Mouse (Mus musculus) stomach, embryonic 15.5 days (tissue): ENCODE results near the gene Abcd3. TPM values are rescaled to one million over a fixed set of nuclear protein-coding genes. Genes with fewer than 3 reads are reported as not detected.

Source experiments
- ATAC-seq: fragments of 200-750 bp; cut with Nextera tagmentation; 2 replicates; pipeline ENCODE4 v1.8.0; 2017; ENCODE audit warnings: low read depth, moderate number of reproducible peaks, moderate TSS enrichment; ENCODE audit not compliant: insufficient read depth, low FRiP score
- H3K27ac ChIP-seq: fragments of 300-500 bp; sonication (generic); 2 replicates; pipeline ENCODE4 v1.5.1; 2015; ENCODE audit warnings: mild to moderate bottlenecking, inconsistent platforms
- H3K27me3 ChIP-seq: fragments of 300-500 bp; sonication (generic); replicated peaks from 2 replicates; pipeline ENCODE4 v1.6.1; 2015; ENCODE audit warnings: inconsistent platforms
- H3K36me3 ChIP-seq: fragments of 300-500 bp; sonication (generic); 2 replicates; pipeline ENCODE4 v1.6.1; 2015; ENCODE audit warnings: inconsistent platforms
- H3K4me1 ChIP-seq: fragments of 300-500 bp; sonication (generic); 2 replicates; pipeline ENCODE4 v1.6.1; 2015; ENCODE audit warnings: inconsistent platforms
- H3K4me2 ChIP-seq: fragments of 300-500 bp; sonication (generic); 2 replicates; pipeline ENCODE4 v1.6.1; 2015; ENCODE audit warnings: mild to moderate bottlenecking, inconsistent platforms
- H3K4me3 ChIP-seq: fragments of 300-500 bp; sonication (generic); replicated peaks from 2 replicates; pipeline ENCODE4 v1.5.1; 2015; ENCODE audit warnings: inconsistent platforms
- H3K9ac ChIP-seq: fragments of 300-500 bp; sonication (generic); 2 replicates; pipeline ENCODE4 v1.6.1; 2015; ENCODE audit warnings: inconsistent platforms
- H3K9me3 ChIP-seq: fragments of 300-500 bp; sonication (generic); 2 replicates; pipeline ENCODE4 v1.6.1; 2016; ENCODE audit warnings: inconsistent platforms
- WGBS: fragments of 180-500 bp; shearing (Covaris S2); methylation state at CpG from one replicate; pipeline ENCODE4 v1.1.7; 2015; 5-methylcytosine and 5-hydroxymethylcytosine counted together
- polyA plus RNA-seq: library from polyadenylated mRNA; unstranded; fragments of >200 nt; fragmentation: Nextera tagmentation; extraction: Ambion mirVana; gene quantifications from 2 replicates; pipeline ENCODE4 v1.2.1, GENCODE M21; 2015

Gene Abcd3
- polyA plus RNA-seq, 1 experiment from 2014 or later, result 73.9 TPM

DNA sequence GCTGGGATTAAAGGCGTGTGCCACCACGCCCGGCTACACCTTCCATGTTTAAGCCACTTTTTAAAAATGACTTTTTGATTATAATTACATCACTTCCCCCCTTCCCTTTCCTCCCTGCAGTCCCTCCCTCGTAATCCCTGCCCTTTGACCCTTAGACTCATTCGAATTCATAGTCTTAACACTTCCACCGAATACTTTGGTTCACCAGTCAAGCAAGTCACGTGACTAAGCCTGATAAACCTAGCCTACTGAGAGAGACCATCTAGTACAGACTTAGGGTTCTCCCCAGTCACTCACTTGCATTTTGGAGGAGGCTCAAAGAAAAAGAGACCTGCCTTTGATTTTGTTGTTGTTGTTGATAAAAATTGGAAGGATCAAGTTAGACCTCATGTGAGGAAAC is 79.6 kb downstream of the Abcd3 start:
- ATAC-seq, result no peak
- Histone ChIP-seq H3K9me3 (no peaks in the 10 kb centered on the region), H3K9ac (no peak overlapping the region), H3K27ac (peak overlapping the region; percentile 60; the same call in 1 of the 2 replicates), H3K36me3 (peaks cover 5% of the 10 kb centered on the region; the same call in 1 of the 2 replicates), H3K4me3 (no peak overlapping the region), H3K4me1 (peaks cover 15% of the 10 kb centered on the region), H3K4me2 (no peak overlapping the region), H3K27me3 (no peaks in the 10 kb centered on the region)
- WGBS, result 57% methylated on average over 7 of the region's 7 CpGs

DNA sequence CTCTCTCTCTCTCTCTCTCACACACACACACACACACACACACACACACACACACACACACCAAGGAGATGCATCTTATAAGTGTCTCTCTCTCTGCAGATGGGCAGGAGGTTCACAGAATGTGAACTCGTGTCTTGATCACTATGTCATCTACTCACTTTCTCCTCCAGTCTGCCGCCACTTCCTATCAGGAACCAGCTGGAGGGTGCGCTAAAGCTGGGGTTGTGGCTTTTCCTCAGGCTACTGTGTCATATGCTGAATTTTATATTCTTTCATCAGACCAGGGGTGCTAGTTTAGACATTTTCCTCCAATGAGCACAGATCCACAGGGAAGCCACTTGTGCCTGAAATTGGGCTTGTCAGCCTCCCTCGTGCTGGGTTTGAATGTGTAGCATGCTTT is 85.4 kb downstream of the Abcd3 start:
- Histone ChIP-seq H3K4me1 (no peaks in the 10 kb centered on the region), H3K27me3 (no peaks in the 10 kb centered on the region), H3K36me3 (peaks cover 5% of the 10 kb centered on the region; the same call in 1 of the 2 replicates), H3K27ac (no peak overlapping the region), H3K4me3 (no peak overlapping the region), H3K9ac (no peak overlapping the region), H3K4me2 (no peak overlapping the region), H3K9me3 (no peaks in the 10 kb centered on the region)
- WGBS, result 80% methylated on average over 4 of the region's 4 CpGs
- no peak for ATAC-seq

DNA sequence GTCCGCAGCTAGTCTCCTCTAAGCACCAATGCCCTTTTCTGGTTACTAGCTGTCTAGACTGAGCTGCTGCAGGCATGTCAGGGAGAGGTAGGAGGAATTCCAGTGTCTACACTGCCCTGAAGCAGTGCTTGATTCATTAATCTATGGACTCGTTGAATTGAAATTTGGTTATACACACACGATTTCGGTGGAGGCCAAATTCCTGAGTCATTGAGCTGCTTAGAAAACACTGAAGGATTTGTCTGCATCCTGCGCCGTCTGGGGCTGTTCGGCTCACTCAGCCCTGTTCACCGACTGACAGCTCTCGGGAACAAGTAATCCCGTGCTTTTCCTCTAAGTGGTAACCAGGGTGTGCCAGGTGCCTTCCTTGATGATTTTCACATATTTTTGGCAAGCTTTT is 89.5 kb downstream of the Abcd3 start:
- 70% methylated on average over 10 of the region's 10 CpGs for WGBS

DNA sequence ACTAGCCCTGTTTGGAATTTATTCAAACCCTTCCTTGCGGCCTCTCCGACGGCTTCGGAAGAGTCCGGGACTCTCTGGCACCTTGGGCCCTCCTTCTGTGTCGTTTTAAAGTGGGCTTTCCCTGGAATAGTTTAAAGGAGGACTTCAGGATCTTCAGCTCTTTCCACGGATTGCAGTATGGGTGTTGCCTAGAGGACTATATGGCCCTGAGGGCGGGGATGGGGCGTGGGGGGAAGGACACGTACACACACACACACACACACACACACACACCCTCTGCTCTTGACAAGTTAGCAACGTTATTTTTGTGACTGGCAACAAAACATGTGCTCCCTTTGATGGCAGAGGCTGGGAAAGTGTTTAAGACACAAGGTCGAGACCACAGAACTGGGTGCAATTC is 90.5 kb downstream of the Abcd3 start:
- peak overlapping the region; percentile 91 for H3K4me2 ChIP-seq
- no peaks in the 10 kb centered on the region for H3K27me3 ChIP-seq
- H3K9me3 ChIP-seq, result no peaks in the 10 kb centered on the region
- H3K27ac ChIP-seq, result no peak overlapping the region
- H3K4me3 ChIP-seq, result peak overlapping the region; percentile 72
- no peak for ATAC-seq
- WGBS, result 30% methylated on average over 12 of the region's 12 CpGs
- no peak overlapping the region for H3K9ac ChIP-seq
- H3K36me3 ChIP-seq, result no peaks in the 10 kb centered on the region
- H3K4me1 ChIP-seq, result peaks cover 13% of the 10 kb centered on the region

More for the DNA sequence above, 89.5 kb downstream of the Abcd3 start:
- Histone ChIP-seq H3K4me1 (peaks cover 13% of the 10 kb centered on the region), H3K4me3 (no peak overlapping the region), H3K4me2 (no peak overlapping the region), H3K27ac (no peak overlapping the region), H3K9me3 (no peaks in the 10 kb centered on the region), H3K9ac (no peak overlapping the region), H3K36me3 (no peaks in the 10 kb centered on the region), H3K27me3 (no peaks in the 10 kb centered on the region)
- ATAC-seq, result no peak

DNA sequence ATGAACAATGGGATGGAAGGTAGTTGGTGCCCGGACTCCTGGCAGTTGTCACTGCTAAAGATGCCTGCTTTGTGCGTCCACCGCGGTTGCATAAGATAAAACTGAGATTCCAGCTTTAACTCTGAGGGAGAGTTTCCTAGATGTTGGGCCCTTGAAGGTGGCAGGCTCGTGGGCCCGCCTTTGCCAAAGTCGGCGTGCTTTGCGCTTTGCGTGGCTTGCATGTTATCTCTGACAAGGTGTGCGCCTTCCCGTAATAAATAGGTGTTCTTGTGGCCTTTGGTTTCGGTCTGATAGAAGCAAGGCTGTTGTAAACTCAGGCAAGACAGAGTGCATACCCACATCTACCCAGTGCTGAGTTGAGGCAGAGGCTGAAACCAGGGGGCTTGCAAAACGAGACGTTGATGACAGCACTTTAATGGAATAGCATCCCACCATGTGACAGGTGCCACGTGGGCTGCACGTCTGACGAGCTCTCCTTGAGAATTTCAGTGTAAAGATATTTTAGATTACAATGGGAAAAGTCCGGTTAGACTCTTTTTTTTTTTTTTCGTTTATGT is 91.1 kb downstream of the Abcd3 start:
- no peak for ATAC-seq
- Histone ChIP-seq H3K4me2 (peak overlapping the region; percentile 91), H3K27ac (peak overlapping the region; percentile 72; the same call in 1 of the 2 replicates), H3K9me3 (no peaks in the 10 kb centered on the region), H3K4me3 (peak overlapping the region; percentile 72), H3K36me3 (no peaks in the 10 kb centered on the region), H3K4me1 (peaks cover 13% of the 10 kb centered on the region), H3K27me3 (no peaks in the 10 kb centered on the region), H3K9ac (peak overlapping the region; percentile 50; the same call in 1 of the 2 replicates)
- 5% methylated on average over 20 of the region's 20 CpGs for WGBS

DNA sequence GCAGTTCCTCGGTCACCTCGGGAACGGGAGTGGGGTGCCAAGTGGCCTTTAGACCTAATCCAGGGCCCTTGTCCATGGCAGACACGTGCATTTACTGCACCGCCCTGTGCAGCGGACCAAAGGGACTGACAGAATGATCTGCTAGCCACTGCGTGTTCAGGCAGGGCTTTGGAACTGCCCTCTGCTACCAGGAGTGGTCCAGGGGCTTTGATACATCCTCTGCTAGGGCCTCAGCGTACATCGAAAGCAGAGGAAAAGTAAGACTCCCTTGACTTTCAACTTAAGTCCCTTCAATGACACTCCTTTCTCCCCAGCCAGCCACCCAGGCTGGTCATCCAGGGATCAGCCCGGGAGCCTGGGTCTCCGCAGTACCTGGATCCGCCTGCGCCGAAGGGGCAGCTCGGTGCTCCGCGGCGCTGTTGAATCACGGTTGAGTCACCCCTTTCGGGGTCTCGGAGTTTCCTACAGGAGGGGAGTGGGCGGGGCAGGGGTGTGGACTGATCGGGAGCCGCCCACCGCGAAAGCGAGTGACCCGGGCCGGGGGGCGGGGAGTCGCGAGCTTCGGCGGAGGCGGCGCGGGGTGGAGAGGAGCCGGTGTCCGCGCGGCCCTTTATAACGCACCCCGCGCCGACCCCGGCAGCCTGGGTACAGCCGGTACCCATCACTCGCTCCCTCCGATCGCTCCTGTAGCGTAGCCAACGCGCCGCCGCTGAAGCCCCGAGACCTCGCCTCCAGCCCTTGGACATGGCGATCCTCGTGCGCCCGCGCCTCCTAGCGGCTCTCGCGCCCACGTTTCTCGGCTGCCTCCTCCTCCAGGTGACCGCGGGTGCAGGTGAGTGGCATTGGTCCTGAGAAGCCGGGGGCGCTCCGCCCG is 91.9 kb downstream of the Abcd3 start, which contains the start of gene F3:
F3 (plus strand) TSS at position 567 of the 874 bp plus-strand sequence.
- Histone ChIP-seq H3K27me3 (no peaks in the 10 kb centered on the region), H3K9ac (peak within 1 kb of the TSS; percentile 50), H3K27ac (peak within 1 kb of the TSS; percentile 72), H3K4me1 (peaks cover 13% of the 10 kb centered on the region), H3K4me3 (peak within 1 kb of the TSS; percentile 72), H3K4me2 (peak within 1 kb of the TSS; percentile 91), H3K9me3 (no peaks in the 10 kb centered on the region), H3K36me3 (no peaks in the 10 kb centered on the region)
- ATAC-seq, result peak; percentile 82
- under 1% methylated on average over 70 of the region's 73 CpGs for WGBS

DNA sequence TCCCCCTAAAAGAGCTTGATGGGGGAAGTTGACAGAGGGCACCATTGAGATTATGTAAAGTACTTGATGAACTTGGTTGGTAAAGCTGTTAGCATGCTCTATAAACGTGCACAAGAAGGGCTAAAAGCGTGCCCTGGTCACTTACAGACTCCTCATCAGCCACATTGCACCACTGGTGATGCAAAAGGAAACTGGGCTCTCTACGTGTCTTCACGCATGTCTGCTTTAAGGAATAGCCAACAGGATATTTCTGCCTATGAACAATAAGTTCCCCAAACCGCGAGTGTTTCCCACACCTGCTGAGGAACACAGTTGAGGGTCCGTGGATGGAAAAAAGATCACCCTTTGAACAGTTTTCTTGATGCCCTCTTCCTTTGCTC is 93.4 kb downstream of the Abcd3 start:
- ATAC-seq, result no peak
- WGBS, result 71% methylated on average over 7 of the region's 7 CpGs
- Histone ChIP-seq H3K4me2 (no peak overlapping the region), H3K27me3 (no peaks in the 10 kb centered on the region), H3K9ac (no peak overlapping the region), H3K27ac (no peak overlapping the region), H3K36me3 (no peaks in the 10 kb centered on the region), H3K9me3 (no peaks in the 10 kb centered on the region), H3K4me3 (no peak overlapping the region), H3K4me1 (peaks cover 13% of the 10 kb centered on the region)

DNA sequence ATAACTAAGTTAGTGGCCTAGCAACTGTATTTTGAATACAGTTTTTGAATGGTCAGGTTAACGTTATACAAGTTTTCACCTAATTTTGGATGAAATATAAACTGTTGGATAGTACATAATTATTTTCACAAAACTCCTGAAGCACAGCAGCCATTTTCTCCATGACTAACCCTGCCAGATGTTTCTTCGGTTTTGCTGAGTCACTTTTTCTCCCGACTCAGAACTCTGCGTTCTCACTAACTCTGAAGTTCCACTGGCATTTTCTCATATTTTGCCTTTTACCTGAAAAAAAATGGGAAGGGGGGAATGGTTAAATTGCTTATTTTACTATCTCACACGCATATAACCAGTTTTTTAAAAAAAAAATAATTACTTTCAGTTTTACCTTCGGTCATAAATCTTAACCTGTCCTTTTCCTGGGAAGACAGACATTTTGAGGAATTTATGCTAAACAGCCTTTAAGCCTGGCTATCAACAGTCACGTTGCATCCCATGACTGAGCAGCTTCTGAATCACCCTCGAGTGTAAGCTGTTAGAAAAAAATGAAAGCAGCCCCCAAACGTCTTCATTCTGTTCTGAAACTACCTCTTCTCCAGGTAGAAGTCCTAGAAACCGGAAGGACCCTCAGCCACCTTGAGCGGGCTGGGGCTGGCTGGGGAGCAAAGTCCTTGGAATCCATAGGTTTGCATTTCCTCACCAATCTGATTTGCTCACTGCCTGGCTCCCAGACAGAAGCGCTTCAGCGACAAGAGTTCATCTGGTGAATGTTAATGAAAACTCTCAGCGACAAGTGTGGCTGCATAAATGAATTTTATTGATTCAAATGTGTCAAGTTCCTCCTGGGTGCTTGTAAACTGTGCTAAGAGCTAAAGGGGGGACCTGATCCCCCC is 94.1 kb downstream of the Abcd3 start:
- Histone ChIP-seq H3K9me3 (no peaks in the 10 kb centered on the region), H3K4me3 (no peak overlapping the region), H3K9ac (no peak overlapping the region), H3K27me3 (no peaks in the 10 kb centered on the region), H3K27ac (no peak overlapping the region), H3K4me1 (peaks cover 13% of the 10 kb centered on the region), H3K36me3 (no peaks in the 10 kb centered on the region), H3K4me2 (peak overlapping the region; percentile 34; the same call in 1 of the 2 replicates)
- no peak for ATAC-seq
- WGBS, result 40% methylated on average over 14 of the region's 14 CpGs

DNA sequence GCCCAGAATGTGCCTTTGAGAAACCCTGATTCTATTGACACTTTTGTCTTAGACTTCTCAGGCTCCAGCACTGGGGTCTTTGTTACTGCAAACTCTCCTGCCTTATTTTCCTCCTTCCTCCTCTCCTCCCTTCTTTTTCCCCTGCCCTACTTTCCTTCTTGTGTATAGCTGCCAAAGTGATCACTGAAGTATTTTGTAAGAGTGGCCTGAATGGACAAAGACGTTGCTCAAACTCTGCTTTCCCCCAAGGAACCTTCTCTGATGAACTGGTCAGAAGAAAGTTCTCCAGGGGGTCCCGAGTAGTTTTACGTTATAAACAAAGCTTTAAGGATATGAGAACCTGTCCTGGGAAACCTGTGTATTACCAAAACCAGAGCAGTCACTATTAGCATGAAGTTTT is 95.4 kb downstream of the Abcd3 start:
- H3K36me3 ChIP-seq, result no peaks in the 10 kb centered on the region
- no peak overlapping the region for H3K4me3 ChIP-seq
- peaks cover 13% of the 10 kb centered on the region for H3K4me1 ChIP-seq
- 73% methylated on average over 3 of the region's 3 CpGs for WGBS
- H3K9ac ChIP-seq, result no peak overlapping the region
- no peak overlapping the region for H3K27ac ChIP-seq
- H3K9me3 ChIP-seq, result no peaks in the 10 kb centered on the region
- ATAC-seq, result no peak
- no peaks in the 10 kb centered on the region for H3K27me3 ChIP-seq
- no peak overlapping the region for H3K4me2 ChIP-seq

DNA sequence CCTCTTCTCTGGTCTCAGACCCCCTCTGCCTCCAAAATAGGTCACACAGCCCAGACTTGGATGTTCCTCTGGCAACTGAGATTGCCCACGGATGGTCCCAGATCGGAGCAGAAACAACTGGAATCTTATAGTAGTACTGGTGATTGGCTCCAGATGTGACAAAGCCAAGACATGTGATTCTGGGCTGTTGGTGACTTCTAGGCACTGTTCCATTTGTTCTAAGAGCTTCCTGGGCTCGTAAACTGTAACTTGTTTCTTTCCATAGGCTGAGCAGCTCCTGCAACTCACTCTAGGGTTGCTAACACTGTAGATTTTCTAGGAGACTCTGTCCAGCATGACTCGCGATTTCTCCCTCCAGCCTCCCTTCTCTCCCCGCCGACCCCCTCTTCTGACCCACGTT is 96.4 kb downstream of the Abcd3 start:
- 75% methylated on average over 8 of the region's 8 CpGs for WGBS
- no peak for ATAC-seq

DNA sequence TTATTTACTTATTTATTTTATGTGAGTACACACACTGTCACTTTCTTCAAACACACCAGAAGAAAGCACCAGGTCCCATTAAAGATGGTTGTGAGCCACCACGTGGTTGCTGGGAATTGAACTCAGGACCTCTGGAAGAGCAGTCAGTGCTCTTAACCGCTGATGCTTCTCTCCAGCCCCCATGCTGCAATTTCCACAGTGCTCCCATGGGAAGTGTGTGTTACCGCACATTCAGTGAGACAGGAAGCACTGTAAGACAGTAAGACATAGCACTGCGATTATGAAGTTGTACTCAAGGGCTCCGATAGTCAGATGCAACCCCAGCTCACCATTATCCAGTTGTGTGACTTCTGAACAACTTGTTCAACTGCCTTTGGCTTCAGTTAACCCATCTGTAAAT is 98.6 kb downstream of the Abcd3 start:
- 83% methylated on average over 5 of the region's 5 CpGs for WGBS
- Histone ChIP-seq H3K4me1 (peaks cover 13% of the 10 kb centered on the region; the same call in 1 of the 2 replicates), H3K4me3 (no peak overlapping the region), H3K27ac (no peak overlapping the region), H3K9me3 (no peaks in the 10 kb centered on the region), H3K4me2 (no peak overlapping the region), H3K9ac (no peak overlapping the region), H3K27me3 (no peaks in the 10 kb centered on the region), H3K36me3 (no peaks in the 10 kb centered on the region)
- no peak for ATAC-seq

More for the DNA sequence above, 96.4 kb downstream of the Abcd3 start:
- H3K9me3 ChIP-seq, result no peaks in the 10 kb centered on the region
- no peaks in the 10 kb centered on the region for H3K27me3 ChIP-seq
- no peak overlapping the region for H3K4me3 ChIP-seq
- H3K4me1 ChIP-seq, result peaks cover 10% of the 10 kb centered on the region
- no peak overlapping the region for H3K9ac ChIP-seq
- H3K4me2 ChIP-seq, result no peak overlapping the region
- no peaks in the 10 kb centered on the region for H3K36me3 ChIP-seq
- H3K27ac ChIP-seq, result no peak overlapping the region
